Mouse (Mus musculus): ENCODE measurements around the gene Fbxw5.

Gene Fbxw5

DNA sequence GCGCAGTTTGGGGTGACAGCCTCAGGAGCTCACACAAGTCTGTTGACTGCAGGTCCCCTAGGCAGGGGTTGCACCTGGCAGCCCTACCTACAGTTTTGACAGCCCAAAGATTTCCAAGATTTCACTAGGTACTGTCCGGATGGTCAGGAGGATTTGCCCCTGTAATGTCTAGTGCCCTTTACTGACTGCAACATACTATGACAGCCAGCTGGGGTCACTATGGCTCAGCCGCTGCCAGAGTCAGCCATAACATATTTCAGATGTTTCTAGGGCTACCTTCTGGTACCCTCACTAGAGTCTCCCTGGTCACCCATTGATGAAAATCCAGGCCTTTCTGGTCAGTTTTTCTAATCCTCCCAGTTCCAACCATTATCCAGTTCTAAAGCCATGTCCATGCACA is 9.4 kb downstream of the Fbxw5 start:
- in situ Hi-C loops (cut with MboI, MseI): no loop called here

DNA sequence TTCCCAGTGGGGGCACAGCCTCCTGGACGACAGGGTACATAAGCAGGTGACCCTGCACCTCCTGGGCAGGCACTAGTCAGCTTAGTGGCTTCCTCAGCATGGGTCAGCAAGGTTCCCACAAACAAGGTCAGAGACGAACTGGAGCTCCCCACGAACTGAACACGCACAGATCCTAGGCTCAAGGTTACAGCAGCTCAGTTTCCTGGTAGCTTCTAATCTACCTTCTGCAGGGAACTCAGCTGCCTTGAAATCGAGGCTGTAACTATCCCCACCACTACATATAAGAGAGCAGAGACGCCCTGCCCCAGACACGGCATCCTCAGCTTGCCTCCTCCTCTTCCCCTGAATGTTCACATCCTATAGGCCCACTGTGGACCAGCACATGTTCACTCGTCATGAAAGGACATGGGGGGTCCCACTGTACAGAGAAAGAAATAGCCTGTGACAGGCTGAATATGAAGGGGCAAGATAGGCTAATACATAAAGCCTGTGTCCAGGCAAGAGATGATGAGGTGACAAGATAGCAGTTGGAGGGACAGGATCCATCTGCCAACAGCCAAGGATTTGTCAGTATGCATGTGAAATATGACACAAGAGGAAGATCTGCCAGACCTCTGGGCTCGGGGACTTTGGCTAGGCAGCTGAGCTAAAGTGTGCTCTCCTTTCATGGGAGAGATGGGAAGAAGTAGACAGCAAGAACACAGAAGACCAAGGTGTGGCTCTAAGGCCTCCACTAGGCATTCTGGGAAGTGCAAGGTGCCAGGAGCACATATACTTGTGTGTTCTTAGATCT is 26.2 kb downstream of the Fbxw5 start:
- in situ Hi-C loops (cut with MboI, MseI): no loop called here

DNA sequence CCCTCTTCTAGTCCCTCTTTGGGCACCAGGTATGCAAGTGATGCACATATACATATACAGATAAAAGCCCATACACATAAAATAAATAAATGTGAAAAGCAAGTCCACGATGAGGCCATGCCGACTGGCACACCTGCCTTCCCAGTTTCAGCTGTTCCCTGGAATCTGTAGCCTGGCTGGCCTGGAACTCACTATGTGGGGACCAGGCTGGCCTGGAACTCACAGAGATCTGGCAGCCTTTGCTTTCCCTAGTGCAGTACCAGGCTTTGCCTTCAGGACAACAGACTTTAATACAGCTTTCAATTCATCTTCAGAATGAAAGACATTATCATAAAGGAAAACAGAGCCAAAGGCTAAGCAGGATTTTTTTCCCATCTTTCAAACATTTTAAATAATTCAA is 33.2 kb downstream of the Fbxw5 start:
- in situ Hi-C loops (cut with MboI, MseI): no loop called here

DNA sequence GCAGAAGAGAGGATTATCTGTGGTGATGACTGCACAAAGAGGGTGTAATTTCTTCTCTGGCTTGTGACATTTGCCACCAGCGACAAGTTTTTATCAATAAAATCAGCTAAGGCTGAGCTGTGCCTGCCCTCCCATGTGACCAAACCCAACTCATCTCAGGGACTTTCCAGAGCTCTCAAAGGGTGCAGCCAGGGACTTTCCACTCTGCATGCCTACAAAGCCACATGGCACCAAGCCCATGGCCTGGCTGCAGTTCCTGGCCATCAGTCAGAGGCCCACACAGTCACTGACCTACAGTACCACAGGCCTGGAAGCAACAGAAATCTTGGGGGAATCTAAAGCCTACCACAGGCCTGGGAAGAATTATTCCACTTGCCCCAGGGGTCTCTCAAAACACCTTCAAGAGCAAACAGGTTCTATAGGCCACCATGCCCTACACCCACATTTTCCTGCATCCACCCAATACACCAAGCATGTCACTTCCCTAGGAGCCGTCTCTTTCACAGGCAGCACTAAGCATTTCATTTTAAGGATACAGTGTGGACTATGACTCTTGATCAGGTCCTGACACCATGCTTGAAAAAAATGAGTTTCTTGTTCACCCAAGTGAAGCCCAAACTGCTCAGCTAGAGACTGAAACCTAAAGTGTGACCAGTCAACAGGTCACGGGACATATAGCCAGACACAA is 33.8 kb downstream of the Fbxw5 start:
- in situ Hi-C loops (cut with MboI, MseI): no loop called here

DNA sequence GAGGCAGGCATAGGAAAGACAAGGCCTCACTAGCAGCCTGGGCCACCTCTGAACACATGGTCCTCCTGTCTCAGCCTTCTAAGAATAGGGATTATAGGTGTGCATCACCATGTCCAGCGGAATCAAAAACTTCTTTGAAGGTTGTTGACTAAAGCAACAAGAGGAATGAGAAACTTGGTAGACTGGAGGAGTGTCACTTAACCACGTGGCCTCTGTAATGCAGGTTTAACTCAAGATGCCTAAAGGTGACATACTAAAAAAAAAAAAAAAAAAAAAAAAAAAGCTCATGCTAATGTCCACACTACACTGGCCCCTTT is 34.3 kb downstream of the Fbxw5 start:
- in situ Hi-C loops (cut with MboI, MseI): no loop called here

DNA sequence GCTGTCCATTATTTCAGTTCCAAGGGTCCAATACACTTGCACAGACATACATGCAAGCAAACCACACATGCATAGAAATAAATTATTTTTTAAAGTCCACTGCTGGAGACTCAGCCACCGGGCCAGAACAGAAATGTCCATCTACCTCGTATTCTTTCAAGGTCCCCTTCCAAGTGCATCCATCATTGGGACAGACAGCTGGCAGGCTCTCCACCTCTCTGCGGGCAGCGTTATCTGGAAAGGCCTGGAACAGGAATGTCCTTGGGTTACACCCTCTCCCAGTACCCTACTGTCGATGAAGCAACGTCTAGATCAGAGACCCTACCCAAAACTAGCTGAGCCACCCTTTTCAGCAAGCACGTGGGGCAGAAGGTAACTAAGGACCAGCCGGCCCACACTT is 36.0 kb downstream of the Fbxw5 start:
- in situ Hi-C loops (cut with MboI, MseI): no loop called here

DNA sequence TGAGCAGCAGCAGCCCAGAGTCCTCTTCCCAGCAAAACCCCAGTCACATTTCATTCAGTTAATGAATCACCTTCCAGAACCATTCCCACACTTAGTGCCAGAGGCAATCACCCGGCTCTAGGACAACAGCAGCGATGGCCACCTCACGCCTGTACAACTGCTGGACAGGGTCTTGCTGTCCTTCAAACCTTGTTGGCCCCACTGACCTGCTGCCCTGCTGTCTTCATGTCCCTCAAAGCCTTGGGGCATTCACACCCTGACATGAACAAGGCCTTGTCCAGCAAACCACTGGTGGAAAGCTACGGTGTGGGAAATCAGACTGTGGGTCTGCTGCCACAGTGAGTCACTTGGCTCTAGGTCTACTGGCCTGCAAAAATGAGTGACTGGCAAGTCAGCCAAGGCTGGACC is 40.0 kb downstream of the Fbxw5 start:
- in situ Hi-C loops (cut with MboI, MseI): no loop called here

DNA sequence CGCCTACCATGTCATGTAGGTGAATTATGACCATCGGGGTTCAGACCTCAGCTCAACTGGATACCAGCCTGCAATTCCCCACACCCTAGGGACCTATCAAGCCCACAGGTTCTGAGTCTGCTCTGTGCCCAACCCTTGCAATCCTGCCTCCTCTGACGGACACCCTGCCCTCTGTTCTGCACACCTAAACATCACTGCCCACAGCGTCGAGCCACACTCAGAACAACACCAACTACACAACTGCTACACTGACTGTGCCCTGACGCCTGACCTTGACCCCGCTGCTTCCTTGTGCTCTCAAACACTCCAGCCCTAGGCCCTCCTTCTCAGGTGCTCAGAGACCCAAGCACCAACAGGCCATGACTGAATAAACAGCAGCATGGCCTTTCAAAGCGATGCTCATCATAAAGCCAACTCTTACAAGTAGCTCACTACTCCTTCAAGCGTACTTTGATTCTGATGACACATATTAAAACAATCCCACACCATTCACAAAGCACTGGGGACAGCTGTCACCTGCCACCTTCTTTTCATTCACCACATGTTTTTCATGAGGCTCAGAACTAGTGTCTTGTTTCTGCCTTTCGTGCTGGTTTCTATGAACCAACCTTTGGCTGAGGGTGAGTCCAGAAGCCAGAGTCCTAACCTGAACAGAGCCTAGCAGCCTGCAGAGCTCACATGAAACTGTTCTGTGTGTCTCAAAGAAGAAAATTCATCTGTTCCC is 41.3 kb downstream of the Fbxw5 start:
- in situ Hi-C loops (cut with MboI, MseI): no loop called here

DNA sequence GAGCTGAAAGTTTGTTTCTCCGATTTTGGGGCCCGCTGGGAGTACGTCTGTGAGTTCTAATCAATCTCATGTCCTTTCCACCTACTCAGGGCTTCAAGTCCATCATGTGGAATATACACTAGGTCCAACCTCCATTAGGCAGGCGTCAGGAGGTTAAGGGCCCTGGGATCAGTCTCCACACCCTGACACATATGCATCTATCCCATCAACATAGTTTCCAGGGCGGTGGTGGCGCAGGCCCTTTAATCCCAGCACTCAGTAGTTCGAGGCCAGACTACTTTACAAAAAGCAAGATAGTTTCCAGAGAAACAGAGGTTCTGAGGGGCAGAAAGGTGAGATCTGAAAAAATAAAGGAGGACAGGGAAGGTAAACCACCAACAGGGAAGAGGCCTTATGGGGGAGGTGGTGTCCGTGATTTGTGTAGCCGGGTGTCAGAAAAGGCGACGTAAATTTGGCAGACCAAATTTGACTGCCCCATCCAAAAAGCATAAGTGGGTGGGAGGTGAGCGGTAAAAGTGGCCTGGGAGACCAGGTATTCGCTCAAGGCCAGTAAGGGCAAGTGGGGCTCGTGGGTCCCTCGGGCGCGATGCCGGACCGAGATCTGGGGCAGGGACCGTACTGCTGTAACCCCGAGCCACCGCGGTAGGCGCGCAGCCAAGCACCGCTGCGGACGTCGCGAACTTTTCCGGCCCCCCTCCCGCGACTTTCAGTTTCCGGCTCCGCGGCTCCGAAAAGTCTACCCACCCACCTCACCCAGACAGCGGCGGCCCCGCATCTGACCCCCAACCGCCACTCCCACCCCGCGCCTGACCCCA is 45.7 kb downstream of the Fbxw5 start:
- in situ Hi-C loops (cut with MboI, MseI): no loop called here

DNA sequence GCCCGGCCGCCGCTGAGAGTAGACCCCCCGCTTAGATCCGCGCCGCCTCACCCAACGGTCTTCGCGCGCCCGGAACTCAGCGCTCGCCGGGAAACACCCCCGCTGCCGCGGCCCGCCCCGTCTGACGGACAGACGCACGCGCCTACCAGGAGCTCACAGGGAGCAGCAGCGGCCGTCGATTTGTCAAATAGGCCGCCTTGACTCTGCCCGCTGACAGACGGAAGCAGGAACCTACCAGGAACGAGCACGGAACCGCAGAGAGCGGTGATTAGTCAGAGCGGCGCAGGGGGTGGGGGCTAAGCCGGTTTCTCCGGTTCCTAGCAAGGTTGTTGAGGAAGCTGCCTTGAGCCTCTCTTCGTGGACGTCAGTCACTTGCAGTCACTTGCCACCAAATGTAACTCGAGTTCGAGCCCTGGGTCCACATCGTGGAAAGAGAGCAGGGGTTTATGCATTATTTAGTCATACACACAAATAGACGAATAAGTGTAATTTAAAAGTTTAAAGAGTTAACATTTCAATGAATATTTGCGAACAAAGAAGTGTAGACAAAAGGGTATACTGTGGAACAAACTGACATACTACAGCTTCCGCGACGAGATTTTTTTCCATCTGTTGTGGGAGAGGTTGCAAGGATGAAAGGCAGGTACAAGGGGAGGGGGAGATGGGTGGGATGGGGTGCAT is 46.4 kb downstream of the Fbxw5 start, which contains the start of gene Traf2:
Gene Traf2 (minus strand): TSS at position 130 of the 681 bp plus-strand sequence.
- in situ Hi-C loops (cut with MboI, MseI): no loop called here

DNA sequence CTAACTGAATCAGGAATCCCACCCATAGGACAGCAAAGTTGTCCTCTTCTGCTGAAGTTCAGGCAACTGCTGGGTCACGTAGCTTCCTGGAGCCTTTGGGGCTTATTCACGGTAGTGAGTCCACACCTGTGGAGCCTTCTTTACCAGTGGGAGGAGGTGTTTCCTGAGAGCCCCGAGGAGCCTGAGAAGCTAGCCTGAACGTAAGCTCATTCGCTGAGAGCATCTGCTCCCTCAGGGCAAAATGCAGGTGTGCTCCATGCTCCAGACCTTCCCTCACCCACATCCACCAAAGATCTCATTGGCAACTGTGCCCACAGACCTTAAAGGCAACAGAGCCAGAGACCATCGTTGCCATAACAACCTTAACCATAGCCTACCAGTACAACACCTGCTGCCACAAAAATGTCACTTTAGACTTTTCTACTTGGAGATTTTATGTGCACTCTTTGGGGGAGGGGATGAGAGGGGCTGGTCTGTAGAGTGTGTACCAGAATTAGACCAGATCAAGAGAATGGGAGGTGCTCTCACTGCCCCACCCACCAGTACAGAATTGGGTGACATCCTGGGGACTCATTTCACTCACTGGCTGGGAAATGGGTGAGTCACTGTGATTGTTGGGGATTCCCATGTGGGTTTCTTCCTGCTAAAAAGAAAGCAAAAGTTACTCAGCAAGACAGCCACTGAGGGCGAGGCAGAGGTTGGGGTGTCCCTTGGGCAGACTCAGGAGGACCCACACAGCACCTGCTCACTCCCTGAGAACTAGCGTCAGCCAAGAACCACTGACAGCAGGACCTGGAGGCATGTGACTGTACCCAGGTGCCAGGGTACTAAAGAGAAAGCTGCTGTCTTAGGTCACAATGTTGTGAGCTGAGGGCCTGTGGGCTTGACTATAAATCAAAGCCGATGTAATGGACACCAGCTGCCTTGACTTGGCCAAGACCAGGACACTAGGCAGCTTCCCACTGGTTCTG is 48.8 kb downstream of the Fbxw5 start:
- in situ Hi-C loops (cut with MboI, MseI): no loop called here

DNA sequence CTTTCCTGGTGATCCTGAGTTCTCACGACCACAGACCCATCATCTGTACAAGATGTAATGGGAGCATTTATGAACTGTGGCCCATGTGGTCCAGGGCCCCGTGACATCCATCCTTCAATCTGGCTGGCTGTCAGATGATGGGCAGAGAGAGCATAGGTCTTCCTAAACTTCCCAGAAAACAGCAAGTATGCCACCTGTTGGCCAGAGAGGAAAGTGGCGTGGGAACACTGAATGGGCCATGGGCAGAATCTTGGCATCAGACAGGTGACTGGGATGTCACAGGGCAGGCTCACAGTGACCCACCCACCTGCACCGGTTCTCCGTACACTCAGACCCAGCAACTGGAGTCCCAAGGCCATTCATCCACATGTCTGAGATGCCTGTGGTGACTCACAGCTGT is 50.6 kb downstream of the Fbxw5 start:
- in situ Hi-C loops (cut with MboI, MseI): loop anchor here (10.0 kb wide), 1 partner anchor 954 kb away; no protein-coding TSS in a partner anchor

DNA sequence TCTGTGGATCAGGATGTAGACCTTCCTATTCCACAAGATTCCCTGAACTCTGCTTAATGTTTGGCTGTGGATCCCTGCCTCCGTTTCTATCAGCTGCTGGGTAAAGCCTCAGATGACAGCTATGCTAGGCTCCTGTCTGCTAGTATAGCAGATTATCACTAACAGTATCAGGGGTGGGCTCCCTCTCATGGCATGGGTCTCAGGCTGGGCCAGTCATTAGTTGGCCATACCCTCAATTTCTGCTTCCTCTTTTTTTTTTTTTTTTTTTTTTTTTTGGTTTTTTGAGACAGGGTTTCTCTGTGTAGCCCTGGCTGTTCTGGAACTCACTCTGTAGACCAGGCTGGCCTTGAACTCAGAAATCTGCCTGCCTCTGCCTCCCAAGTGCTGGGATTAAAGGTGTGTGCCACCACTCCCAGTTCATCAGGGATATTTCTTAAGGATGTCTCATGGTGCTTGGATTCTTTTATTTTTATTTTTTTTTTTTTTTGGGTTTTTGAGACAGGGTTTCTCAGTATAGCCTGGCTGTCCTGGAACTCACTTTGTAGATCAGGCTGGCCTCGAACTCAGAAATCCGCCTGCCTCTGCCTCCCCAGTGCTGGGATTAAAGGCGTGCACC is 52.7 kb downstream of the Fbxw5 start:
- in situ Hi-C loops (cut with MboI, MseI): loop anchor here (10.0 kb wide), 1 partner anchor 952 kb away; no protein-coding TSS in a partner anchor

Measured in T-helper 2 cell (primary cell).